Mouse (Mus musculus) spleen, embryonic (tissue): Measurements from ENCODE around the gene Slc39a8.

Experiments used
- CTCF ChIA-PET: fragments of 350-600 bp; sonication (Branson Sonifier 250); formaldehyde crosslinking; loops from one replicate; lab custom pipeline; 2022; lab: Charles Lee

Slc39a8 gene

GRCm38 (mm10) chr3:135845860-135846259 is 20.8 kb downstream of the Slc39a8 start:
- CTCF ChIA-PET, result no interaction called here

DNA sequence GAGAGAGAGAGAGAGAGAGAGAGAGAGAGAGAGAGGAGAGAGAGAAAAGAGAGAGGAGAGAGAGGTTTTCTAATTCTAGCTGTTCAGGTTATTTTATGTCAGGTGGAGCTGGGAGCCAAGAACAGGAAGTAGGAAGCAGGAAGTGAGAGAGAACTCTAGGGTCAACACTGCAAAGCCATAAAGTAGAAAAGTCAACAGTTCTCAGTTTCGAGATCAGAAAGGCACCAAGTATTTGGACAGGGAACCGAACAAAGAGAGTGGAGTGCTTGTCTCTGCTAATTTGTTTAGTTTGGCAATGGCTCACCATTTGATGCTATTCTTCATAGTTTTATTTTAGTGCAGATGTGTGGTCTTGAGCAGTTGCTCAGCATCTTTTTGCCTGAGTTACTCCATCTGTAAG is 26.5 kb downstream of the Slc39a8 start:
- CTCF ChIA-PET, result no interaction called here

- CTCF ChIA-PET, result no interaction called here
Measured at GRCm38 (mm10) chr3:135853604-135854297, 28.7 kb downstream of the Slc39a8 start.

DNA sequence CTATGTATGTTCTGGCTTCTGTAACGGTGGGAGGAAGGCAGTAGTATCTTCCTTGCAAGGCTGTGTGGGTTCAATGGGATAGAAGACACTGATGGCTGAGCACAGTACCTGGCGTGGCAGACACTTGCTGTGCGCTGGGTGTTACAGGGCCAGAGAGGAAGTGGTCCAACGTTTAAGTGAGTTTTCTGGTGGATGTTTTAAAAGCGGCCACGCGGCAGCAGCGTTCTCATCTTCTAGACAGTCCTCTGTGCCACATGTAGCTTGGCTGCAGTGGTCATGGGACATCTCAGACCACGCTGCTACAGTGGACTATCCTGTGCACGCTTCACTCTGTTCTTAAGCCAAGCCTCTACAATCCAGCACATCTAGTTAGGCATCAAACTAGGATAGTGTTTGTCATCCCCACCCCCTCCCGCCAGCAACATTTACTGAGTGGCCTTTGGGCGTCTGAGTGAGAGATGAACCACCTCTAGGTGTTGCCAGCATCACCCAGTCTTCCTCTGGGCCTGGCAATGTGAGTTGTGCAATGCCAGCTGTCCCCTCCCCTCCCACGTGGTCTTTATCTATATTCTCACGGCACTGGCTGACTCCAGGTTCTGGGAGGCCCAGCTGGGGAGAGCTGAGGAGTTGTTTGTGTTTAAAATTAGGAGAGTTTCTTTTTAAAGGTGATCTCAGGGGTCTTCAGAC is 29.4 kb downstream of the Slc39a8 start:
- CTCF ChIA-PET, result interaction anchor here (0.5 kb wide), 1 partner anchor 296 kb away, joined by 3 read pairs; no protein-coding TSS in a partner anchor

DNA sequence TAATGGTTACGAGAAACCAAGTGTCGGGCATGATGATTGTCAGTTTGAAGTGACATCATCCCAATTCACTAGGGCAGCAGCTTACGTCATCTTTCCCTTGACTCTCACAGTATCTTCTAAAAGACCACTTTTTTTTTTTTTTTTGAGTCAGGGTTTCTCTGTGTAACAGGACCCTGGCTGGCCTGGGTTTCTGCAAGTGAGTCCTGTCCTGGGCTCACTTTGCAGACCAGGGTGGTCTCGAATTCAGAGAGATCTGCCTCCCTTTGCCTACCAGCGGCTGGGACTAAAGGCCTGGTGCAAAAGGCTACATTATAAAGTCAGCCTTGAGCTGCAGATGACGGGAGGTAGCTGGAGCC is 29.9 kb downstream of the Slc39a8 start:
- CTCF ChIA-PET, result interaction anchor here (0.5 kb wide), 1 partner anchor 297 kb away, joined by 3 read pairs; no protein-coding TSS in a partner anchor

DNA sequence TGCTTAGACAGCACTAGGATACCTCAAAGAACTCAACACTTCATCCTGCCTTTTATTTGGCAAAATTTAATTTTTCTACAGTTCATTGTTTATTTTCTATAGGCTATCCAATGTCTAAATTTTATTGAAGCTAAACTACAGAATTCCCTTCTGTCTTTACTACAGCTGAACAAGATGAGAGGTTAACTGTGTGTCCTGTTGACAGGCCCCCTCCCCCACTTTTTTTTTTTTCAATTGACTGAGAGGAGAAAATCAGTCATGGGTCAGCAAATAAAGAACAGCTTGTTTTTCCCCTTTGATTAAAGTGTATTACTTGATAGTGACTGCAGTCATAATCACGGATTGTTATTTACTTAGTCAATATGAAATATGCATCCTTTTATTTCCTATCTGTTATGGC is 31.2 kb downstream of the Slc39a8 start:
- CTCF ChIA-PET, result no interaction called here

DNA sequence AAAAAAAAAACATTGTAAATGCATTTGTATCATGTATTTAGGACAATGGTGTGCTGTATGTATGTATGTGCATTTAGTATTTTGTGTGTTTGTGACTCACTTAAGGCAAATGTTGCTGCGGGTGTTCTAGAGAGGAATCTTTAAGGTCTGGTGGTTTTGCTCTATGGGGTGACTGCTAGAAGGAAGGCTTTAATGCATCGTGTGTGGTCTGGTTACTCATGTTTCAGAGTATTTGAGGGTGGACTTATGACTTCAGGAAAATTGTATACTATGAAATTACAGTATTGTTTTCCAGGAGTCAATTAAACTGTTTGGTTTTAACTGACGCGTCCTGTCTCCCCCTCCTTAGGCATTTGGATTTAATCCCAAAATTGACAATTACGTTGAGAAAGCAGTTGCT is 32.1 kb downstream of the Slc39a8 start:
- CTCF ChIA-PET, result no interaction called here

GRCm38 (mm10) chr3:135859431-135859830 is 34.4 kb downstream of the Slc39a8 start:
- CTCF ChIA-PET, result no interaction called here

GRCm38 (mm10) chr3:135862804-135863203 is 37.7 kb downstream of the Slc39a8 start:
- CTCF ChIA-PET, result no interaction called here

DNA sequence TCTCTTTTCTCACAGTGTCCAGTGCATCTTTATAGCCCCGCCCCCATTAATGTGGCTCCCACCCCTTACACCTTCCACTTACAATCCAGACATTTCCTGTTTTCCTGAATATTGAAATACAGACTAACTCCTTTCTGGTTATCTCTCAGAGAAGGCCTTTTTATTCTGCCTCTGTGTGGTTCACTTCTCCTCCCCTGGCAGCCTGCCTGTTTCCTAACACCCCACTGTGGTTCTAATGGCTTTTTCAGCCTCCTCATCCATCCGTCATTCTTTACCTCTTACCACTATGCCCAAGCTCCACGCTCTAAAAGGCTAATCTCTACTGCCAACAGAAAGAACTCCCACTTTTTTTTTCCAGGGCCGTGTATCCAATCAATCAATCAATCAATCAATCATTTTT is 44.0 kb downstream of the Slc39a8 start:
- CTCF ChIA-PET, result no interaction called here

DNA sequence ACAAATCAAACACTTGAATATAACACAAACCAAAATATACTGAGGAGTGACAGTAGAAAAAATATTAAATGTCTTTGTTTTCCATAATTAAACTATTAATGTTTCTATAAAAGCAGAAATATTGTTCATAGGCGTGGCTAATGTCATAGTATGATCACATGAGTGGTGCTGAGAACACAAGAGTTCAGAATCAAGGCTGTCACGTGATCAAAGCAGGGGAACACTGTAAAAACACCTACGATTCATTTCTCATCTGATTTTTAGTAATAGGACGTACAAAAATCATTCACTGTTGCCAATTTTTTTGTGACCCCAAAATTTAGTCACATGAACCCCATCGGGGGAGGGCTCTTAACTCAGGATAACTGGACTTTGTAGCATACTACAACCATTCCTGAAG is 47.2 kb downstream of the Slc39a8 start:
- CTCF ChIA-PET, result no interaction called here

DNA sequence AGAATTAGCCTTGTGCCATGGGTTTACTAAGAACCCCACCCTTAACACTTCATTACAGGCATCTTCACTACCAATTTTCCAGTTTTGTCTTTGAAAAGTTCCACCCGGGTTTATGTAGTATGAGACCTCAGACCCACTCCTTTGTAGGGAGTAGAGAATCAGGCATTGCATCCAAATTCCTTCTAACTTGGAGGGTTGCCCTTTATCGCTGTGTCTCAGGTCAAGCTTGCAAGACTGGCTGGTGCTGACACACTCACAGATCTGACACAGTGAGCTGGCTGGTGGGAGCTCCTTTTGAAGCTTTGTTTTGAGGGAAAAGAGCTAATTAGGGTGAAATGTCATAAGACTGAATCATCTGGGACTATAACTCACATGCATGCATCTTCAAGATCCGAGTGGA is 48.5 kb downstream of the Slc39a8 start:
- CTCF ChIA-PET, result no interaction called here

GRCm38 (mm10) chr3:135878048-135878447 is 53.0 kb downstream of the Slc39a8 start:
- CTCF ChIA-PET, result no interaction called here

DNA sequence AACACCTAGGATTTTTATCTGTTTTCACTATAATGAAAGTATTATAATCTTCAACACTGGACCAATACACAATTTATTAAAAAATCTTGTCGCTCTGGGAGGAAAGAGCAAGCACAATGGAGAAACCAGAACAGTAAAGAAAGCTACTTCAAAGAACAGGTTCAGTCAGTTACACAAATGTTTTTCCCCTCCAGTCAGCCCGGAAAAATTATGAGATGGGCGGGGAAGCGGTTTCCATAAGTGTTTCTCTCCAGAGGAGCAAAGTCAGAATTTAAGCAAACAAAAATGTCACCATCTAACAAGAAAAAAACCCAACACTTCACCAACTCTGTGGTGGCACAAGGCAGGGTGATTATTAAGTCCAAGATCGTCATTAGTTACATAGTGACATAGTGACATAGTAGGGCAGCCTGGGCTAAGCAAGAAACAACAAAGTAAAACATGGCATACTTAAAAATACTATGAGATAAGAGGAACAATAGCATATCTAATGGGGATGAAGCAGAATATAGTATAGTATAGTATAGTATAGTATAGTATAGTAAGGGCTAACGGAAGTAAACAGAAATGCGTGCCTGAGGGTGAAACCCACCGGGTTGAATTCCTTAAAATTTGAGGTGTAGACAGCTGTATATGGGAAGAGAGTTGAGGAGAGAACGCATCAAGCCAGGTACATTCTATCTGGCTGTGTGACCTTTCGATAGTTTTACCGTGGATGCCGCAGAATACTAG is 61.0 kb downstream of the Slc39a8 start:
- CTCF ChIA-PET, result interaction anchor here (1.2 kb wide), 1 partner anchor 1866 kb away, joined by 3 read pairs; no protein-coding TSS in a partner anchor

GRCm38 (mm10) chr3:135886659-135887027 is 61.6 kb downstream of the Slc39a8 start:
- CTCF ChIA-PET, result interaction anchor here (1.2 kb wide), 1 partner anchor 1866 kb away, joined by 3 read pairs; no protein-coding TSS in a partner anchor

- CTCF ChIA-PET, result interaction anchor here (0.7 to 1.2 kb wide), 2 partner anchors 35 to 1865 kb away, joined by 3 read pairs; no protein-coding TSS in a partner anchor
Measured at GRCm38 (mm10) chr3:135887033-135887855, 62.2 kb downstream of the Slc39a8 start.

GRCm38 (mm10) chr3:135887856-135888155 is 62.7 kb downstream of the Slc39a8 start:
- CTCF ChIA-PET, result interaction anchor here (0.7 kb wide), 1 partner anchor 34 kb away, joined by 3 read pairs; no protein-coding TSS in a partner anchor

- CTCF ChIA-PET, result no interaction called here
Measured at GRCm38 (mm10) chr3:135889401-135889800, 64.3 kb downstream of the Slc39a8 start.

DNA sequence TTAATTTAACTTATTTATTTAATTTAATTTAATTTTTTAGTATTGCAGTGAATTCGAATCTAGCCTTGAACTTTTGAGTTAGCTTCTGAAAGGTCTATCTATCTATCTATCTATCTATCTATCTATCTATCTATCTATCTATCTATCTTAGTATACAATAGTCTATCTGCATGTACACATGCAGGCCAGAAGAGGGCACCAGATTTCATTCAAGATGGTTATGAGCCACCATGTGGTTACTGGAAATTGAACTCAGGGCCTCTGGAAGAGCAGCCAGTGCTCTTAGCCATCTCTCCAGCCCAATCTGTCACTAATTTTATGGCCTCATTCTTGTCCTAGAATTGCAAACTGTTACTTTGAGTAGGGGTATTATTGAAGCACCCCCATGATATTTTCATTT is 78.3 kb downstream of the Slc39a8 start:
- CTCF ChIA-PET, result no interaction called here

GRCm38 (mm10) chr3:135904881-135905280 is 79.8 kb downstream of the Slc39a8 start:
- CTCF ChIA-PET, result no interaction called here

DNA sequence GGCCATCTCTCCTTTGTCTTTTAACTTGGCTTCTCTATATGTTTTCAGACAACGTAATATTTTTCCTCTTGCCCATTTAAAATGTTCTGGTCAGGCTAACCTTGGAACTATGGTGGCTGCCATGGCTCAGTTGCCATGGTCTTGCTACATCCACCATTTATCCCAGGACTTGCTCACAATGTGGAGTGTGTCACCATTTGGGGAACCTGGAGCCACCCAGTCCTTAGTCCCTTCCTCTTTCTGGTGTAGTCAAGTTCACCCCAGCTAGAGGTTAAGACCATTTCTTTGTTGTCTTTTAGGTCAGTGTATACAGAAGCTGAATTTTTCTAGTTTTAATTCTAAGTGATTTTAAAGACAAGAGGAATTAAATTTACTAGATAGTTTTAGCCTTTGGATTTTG is 80.7 kb downstream of the Slc39a8 start:
- CTCF ChIA-PET, result no interaction called here

- CTCF ChIA-PET, result no interaction called here
Measured at GRCm38 (mm10) chr3:135907028-135907427, 81.9 kb downstream of the Slc39a8 start.
